11 mouse cellular contexts compared by ENCODE assay signal in genomic region chr8:125959363-125959771, GRCm38 (mm10). TPM values are rescaled to one million over a fixed set of nuclear protein-coding genes. Genes with fewer than 3 reads are reported as not detected.
A peak's percentile ranks its signal among the peaks of the same experiment; 100 is the strongest.
DNase-seq lines count a peak whose midpoint lies in the region; ATAC-seq and TF ChIP-seq lines count a peak whose summit lies in the region.
"Had no signal": no experiment of that assay in that cellular context is flagged by ENCODE, and none has a peak within 500 bp of the region (broad histone marks: within the 10 kb centered on the region; RNA-seq: fewer than 3 reads in every experiment).

No protein-coding gene starts in this region.

- 53% methylated on average over 4 of the region's 4 CpGs for WGBS in intestine, postnatal 0 days

- peak; percentile 94 for DNase-seq in cerebellum, adult 9-11 months
- DNase-seq in layer of hippocampus, adult 2 months (ENCODE audit: low spot score in 2 of 2), result peak; percentile 75 to 85
- peak; percentile 79 to 84 for DNase-seq in left cerebral cortex, postnatal 36 days (ENCODE audit: low spot score in 2 of 2)
- no peak for DNase-seq in thymus, postnatal 0 days (ENCODE audit: low spot score)
- DNase-seq in embryo, embryonic 10.5 days (ENCODE audit: low spot score), result no peak
- DNase-seq: thymus, postnatal 14 days had no signal

- H3K9me3 ChIP-seq in intestine, postnatal 0 days (ENCODE audit: control insufficient read depth), result no peaks in the 10 kb centered on the region

- TF ChIP-seq CTCF in layer of hippocampus, adult 2 months (conservative IDR thresholded peaks at IDR 0.05), result no peak
- TF ChIP-seq CTCF in intestine, postnatal 0 days (IDR thresholded peaks at IDR 0.05; ENCODE audit: low read depth), result no peak

- intact Hi-C loops in left cerebral cortex, postnatal 36 days (cut with DNase I), result loop anchor here (1.0 to 10.0 kb wide), 3 partner anchors 12 to 255 kb away; no protein-coding TSS in a partner anchor

- no peak overlapping the region for H3K9ac ChIP-seq in intestine, postnatal 0 days (ENCODE audit: low read depth, low read length)

- peak overlapping the region; percentile 87 for H3K27ac ChIP-seq in layer of hippocampus, adult 2 months
- H3K27ac ChIP-seq in intestine, postnatal 0 days (ENCODE audit: low read depth, low read length), result no peak overlapping the region
- H3K27ac ChIP-seq: forebrain, embryonic 10.5 days had no signal

- 0 out of 2 replicates have a peak, but pooled peaks cover 4% of the 10 kb centered on the region for H3K4me1 ChIP-seq in intestine, postnatal 0 days (replicated peaks; ENCODE audit: control insufficient read depth, insufficient read depth, low read length)

- no peaks in the 10 kb centered on the region for H3K27me3 ChIP-seq in intestine, postnatal 0 days (replicated peaks; ENCODE audit: control insufficient read depth, insufficient read depth, low read length)

- peak; percentile 80 for ATAC-seq in cerebellum, adult (ENCODE audit: insufficient number of reproducible peaks, low FRiP score, low TSS enrichment)
- ATAC-seq in intestine, postnatal 0 days, result no peak

- no peak overlapping the region for H3K4me3 ChIP-seq in layer of hippocampus, adult 2 months
- H3K4me3 ChIP-seq in intestine, postnatal 0 days (ENCODE audit: low read depth, low read length), result no peak overlapping the region
- H3K4me3 ChIP-seq: forebrain, embryonic 10.5 days had no signal

- no peaks in the 10 kb centered on the region for H3K36me3 ChIP-seq in intestine, postnatal 0 days (ENCODE audit: control insufficient read depth, insufficient read depth)
- H3K36me3 ChIP-seq: forebrain, embryonic 10.5 days had no signal

- H3K4me2 ChIP-seq in intestine, postnatal 0 days (replicated peaks; ENCODE audit: low read depth), result no peak overlapping the region

RNA-seq across cellular contexts. Expression of gene Kcnk1, which starts 35.6 kb away (rescaled TPM):
- 10 to 100 TPM; 73.4 to 77.5 TPM for total RNA-seq in layer of hippocampus, adult 2 months (2021)
- 100 to 1,000 TPM in 1 of 2 experiments, 10 to 100 TPM in 1; 86.8 to 102 TPM for total RNA-seq in left cerebral cortex, postnatal 36 days (2021)
- polyA plus RNA-seq in intestine, postnatal 0 days (2015; fragmentation: Nextera tagmentation; extraction: Ambion mirVana), result 28.7 and 36.7 TPM in 2 replicates
- polyA plus RNA-seq in thymus, postnatal 0 days (2015; fragmentation: Nextera tagmentation; extraction: Ambion mirVana), result 1.5 and 1.9 TPM in 2 replicates
- total RNA-seq: common myeloid progenitor, adult 5-6 weeks had no signal

RNA-seq across cellular contexts. Expression of gene Map3k21, which starts 49.1 kb away (rescaled TPM):
- 1 to 10 TPM; 1.5 to 1.7 TPM for total RNA-seq in layer of hippocampus, adult 2 months (2021)
- total RNA-seq in left cerebral cortex, postnatal 36 days (2021), result 1 to 10 TPM; 1.9 to 2.9 TPM
- 4.5 and 5.1 TPM in 2 replicates for polyA plus RNA-seq in intestine, postnatal 0 days (2015; fragmentation: Nextera tagmentation; extraction: Ambion mirVana)
- 0.03 TPM in 1 of 2 replicates, not detected in the other for polyA plus RNA-seq in thymus, postnatal 0 days (2015; fragmentation: Nextera tagmentation; extraction: Ambion mirVana)
- total RNA-seq: common myeloid progenitor, adult 5-6 weeks had no signal
- polyA plus RNA-seq: forebrain, embryonic 10.5 days; limb, embryonic 11.5 days had no signal

Comparison
In these comparisons a context has a peak if more than half of its experiments do, and no peak if none do; other contexts are left out.
1. DNase-seq: peak in cerebellum, adult 9-11 months (single experiment), layer of hippocampus, adult 2 months (2 of 2) and left cerebral cortex, postnatal 36 days (2 of 2); none in thymus, postnatal 0 days (single experiment) and embryo, embryonic 10.5 days (single experiment).